Mouse (Mus musculus) thymus, postnatal 4 days (tissue): ENCODE measurements at regions not wholly inside any gene's neighbourhood (a gene's known extent, or its start where the extent isn't known, plus 50 kb on each side); places are given as distances from the start of the nearest gene placed in this dataset.
A peak's percentile ranks its signal among the peaks of the same experiment; 100 is the strongest.

Experiments
- DNase-seq: peaks from one replicate; pipeline ENCODE4 v3.0.0; 2021

DNA sequence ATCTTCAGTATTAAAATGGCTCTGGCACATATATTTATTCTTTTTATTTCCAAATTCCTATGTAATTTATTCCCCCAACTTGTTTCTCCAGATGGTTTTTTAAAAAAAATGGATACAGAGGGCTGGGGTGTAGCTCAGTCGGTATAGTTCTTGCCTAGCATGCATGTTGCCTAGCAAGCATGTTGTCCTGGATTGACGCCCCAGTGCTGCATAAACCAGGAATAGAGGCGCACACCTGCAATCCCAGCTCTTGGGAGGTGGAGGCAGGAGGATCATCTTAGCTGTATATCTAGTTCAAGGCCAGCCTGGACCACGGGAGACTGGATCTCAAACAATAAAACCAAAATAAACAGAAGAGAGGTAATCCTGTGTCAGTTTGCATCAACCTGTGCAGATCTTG, 183.5 kb upstream of the Jmjd1c start:
- DNase-seq = no peak

DNA sequence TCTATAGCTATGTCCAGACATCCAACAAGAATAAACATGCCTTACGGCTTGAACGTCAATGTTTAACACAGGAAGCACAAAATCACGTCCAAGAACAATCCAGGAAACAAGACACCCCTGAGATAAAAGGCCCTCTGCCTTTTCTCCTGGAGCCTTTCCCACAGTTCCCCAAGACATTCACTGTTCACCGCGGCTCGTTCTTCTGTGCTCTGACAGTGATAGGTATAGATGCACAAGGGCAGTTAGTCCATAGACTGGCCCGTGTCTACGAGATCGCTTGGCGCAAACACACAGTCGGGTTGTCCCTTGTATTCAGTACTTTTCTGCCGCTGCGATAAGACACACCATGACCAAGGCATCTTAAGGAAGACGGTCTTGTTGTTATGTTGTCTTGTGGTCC, 182.7 kb upstream of the Jmjd1c start:
- DNase-seq = no peak

DNA sequence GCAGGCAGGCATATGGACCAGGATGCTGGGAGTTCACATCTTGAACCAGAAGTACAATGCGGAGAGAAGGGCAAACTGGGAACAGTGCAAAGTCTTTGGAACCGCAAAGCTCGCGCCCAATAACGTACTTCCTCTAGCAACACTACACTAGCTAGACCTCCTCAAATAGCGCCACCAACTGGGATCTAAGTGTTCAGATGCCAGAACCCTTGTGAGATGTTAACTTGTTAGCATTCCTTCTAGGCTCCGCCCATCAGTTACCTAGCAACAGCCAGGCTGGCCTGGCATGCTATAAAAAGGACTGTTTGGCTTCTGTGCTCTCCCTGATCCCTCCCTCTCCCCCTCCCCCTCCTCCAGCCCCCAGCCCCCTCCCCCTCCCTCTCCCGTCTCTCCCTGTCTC, 182.3 kb upstream of the Jmjd1c start:
- DNase-seq = peak; percentile 25

DNA sequence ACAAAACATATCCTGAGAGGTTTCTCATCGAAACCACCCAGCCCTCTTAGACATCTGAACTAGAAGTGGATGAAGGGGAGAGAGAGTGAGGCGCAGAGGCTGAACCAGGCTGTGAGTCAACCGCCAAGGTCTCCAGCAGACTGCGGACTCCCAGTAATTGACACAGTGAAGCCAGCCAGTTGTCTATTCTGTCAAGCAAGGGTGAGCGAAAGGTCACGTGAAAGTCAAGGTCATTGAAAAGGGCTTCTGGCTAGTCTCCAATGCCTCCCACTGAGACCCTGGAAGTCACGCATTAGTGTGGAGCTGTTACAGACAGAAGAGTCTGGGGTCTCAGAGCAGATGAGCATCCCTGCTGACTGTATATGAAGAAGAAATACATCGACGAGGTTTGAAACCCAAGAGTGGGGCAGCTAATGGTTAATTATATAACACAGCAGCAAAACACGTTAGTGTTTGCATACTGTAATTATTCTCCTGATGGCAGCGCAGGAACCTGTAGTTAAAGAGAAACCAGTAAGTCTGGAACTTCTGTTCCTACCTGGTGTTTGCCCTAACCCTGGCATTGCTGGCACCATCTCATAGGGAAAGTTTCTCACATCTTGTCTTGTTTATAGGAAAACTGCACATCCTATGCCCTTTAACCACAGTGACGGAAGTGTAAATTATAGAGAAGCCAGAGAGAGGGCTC, 181.5 kb upstream of the Jmjd1c start:
- no peak for DNase-seq

DNA sequence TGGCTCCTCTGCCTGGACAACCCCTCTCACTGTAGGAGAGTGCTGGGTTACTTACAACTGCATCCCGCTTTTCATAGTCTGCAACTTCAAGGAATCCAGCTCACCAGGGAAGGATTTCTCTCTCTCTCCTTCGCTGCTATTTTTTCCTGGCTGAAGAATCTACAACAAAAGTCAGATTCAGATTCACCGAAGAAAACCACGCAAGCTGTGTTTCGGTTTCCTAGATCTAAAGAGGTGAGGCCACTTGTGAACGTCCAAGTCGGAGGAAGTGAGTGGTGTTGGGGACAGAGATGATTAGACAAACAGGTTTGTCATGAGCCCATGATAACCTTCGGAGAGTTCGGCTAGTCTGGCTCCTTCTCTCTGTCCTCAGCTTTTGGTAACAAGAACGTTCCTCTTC, 180.1 kb upstream of the Jmjd1c start:
- no peak for DNase-seq

DNA sequence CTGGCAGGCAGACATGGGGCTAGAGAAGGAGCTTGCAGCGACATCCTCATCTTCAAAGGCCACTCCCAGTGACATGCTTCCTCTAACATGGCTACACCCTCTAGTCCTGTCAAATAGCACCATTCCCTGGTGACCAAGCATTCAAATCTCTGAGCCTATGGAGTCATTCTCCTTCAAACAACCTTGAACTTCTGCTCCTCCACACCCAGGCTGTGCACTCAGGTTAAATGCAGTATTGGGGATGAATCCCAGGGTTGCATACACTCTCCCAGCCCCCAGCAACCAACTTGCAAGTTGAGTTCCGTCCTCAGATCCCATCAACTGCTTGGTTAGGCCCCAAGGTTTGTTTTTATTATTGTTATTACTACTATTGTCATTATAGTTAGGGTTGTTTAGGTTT, 178.2 kb upstream of the Jmjd1c start:
- DNase-seq = no peak

DNA sequence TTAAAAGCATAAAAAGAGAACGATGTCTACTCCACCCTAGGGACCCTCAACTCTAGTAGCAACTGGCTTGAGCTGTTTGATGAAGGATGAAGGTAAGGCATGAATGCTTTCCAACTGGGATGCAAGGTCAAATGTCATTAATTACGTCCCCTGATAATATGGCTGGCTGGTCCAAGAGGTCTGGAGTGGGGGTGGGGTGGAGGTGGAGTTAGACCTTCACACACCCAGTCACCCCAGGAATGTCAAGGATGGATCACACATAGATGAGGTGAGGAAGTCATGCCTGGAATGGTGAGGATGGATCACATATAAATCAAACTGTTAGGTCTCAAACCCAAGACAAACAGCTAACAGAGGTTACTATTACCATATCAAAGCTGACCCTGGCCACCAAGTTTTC, 177.2 kb upstream of the Jmjd1c start:
- no peak for DNase-seq

DNA sequence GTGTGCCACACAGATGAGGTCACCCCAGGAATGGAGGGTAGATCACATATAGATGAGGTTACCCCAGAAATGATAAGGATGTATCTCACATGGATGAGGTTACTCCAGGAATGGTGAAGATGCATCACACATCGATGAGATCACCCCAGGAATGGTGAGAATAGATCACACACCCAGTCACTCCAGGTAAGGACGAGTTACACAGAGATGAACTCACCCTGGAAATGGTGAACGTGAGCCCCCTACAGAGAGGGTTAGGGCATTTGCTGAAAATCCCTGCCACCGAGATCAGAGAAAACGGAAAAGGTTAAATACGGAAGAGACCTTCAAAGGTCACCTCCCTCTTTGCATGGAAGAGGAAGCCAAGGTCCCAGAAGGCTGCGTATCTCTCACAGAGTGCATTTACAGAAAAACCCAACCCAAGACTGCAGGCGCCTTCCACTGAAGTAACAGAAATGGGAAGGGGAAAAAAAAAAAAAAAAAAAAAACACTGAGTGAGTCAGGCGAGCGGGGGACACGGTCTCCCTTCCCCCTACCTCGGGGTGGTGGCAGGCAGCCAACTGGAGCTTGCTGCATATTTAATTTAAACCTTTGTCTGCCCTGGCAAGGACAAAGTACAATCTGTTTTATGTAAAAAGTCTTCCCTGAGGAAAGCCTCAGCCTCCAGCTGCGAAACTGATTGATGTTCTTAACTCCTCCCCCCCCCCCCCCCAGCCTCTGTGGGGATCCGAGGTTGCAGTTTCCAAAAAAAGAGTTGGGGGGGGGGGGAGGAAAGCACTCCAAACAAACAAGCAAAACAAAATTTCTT, 175.8 kb upstream of the Jmjd1c start:
- peak; percentile 57 for DNase-seq

DNA sequence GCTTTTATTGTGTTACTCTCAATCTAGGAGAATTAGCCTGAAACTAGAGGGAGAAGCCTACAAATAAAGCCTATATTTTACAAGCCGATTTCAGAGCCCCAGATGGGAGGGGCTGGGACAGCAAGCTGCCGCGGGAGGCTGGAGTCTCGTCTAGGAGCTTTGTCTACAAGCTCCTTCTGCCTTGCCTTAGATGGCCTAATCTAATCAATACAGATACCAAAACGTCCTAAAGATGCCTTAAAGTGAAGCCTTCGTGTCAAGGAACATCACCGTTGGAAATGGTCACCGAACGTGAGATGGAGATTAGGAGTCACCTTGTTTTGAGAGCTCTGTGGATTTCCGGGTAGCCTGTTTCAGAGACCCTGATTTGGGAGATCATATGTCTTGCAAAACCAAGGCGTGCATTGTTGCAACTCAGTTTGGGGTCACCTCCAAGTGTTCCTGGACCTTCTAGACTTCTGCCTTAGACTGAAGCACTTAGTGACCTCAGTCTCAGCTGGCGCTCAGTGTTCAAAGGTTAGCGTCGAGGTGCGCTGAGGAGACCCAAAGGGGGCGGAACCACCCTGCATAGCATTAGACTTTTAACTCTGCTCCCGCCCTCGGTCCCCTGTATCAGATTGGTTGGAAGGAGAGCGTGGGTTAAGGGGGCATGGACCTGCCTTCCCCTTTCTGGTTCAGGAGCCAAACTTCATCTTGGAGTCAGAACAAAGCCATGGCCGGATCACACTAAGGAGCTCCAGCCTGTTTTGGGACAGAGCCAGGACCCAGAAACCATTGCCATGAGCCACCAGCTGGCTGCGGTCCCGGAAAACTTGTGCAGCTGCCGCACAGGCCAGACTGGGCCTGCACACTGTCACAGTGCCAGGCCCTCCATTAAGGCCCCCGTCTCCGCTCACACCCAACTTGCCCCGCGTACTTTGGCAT, 174.9 kb upstream of the Jmjd1c start:
- DNase-seq = peak; percentile 33

DNA sequence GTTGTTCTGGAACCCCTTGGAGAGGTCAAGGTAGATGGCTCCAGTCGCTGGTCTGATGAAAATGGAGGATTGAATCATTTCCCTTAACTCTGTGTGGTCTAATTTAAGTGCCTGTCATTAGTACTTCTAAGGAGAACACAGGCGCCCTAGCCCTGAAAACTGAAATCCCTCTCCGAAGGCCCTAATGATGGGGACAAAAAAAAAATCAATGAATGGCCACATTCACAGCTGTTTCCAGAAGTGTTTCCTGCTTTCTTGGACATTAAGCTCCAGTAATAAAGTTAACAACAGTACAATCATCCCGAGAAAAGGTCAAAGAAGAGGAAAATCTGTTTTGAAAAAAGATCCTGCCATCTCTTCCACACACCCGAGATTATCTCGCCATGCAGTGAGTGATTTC, 174.1 kb upstream of the Jmjd1c start:
- no peak for DNase-seq

DNA sequence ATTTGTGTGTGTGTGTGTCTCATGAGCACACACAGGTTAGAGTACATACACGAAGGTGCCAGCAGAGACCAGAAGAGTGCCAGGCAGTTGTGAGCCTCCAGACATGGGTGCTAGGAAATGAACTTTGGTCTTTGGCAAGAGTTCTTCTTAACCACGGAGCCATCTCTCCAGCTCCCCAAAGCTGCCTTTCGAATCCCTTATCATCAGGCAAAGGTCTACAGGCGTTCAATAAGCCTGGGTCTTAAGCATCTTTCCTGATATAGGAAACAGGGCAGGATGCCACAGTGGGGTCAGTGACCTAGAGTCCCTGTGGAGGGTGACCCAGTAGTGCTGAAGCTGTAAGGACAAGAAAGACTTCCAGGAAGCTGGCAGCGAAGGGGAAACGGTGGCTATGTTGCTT, 173.6 kb upstream of the Jmjd1c start:
- DNase-seq = no peak

DNA sequence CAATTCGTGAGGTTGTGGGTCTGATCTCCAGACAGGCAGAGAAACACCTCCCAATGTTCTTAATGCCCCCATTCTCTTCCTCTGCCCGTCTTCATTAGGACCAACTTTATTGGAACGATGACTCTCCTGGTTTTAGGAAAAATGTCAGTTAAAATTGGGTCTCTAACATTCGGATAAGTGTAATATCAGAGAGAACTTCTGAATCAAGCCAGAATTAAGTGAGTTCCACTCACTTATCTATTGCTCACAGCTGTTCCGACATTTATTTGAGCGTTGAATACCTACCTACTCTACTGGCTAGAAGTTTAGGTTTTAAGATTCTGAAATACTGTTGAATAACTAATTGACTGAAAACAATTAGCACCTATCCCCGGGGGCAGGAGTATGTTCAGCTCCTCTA, 172.0 kb upstream of the Jmjd1c start:
- no peak for DNase-seq

DNA sequence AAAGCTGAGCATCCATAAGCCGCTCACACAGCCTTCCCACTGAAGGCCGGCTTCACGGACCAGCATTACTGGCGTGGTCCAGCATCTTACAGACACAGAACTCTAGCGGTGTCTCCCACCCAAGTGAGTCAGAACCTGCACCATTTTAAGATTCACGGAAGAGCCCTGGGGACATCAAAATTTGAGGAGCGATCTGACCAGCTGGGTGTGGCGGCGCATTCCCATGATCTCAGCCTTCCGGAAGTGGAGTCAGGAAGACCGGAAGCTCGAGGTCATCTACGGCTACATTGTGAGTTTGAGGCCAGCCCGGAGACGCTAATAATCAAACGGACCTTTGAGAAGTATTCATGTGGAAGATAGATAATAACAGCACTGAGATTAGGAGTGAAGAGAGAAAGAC, 171.5 kb upstream of the Jmjd1c start:
- DNase-seq = no peak

DNA sequence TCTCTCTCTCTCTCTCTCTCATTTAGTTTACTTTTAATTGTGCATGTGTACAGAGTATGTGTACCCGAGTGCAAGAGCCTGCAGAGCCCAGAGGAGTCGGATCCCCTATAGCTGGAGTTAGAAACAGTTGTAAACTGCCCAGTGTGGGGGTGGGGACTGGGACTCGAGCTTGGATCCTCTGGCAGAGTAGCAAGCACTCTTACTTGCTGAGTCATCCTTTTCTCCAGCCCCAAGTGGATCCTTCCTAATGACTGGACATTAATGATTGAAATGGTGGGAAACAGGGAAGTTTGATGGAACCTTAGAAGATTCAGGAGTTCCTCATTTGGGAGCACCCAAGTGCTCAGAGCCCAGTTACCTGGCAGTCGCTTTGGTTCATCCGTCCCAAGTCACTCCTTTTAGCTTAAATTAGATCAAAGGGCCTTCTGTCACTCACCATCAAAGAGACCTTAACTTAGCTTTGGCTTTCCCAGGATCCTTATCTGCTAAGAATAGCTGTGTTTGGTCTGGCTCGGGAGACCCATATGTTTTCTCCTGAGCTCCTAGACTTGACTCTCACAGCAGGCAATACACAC, 170.3 kb upstream of the Jmjd1c start:
- no peak for DNase-seq

DNA sequence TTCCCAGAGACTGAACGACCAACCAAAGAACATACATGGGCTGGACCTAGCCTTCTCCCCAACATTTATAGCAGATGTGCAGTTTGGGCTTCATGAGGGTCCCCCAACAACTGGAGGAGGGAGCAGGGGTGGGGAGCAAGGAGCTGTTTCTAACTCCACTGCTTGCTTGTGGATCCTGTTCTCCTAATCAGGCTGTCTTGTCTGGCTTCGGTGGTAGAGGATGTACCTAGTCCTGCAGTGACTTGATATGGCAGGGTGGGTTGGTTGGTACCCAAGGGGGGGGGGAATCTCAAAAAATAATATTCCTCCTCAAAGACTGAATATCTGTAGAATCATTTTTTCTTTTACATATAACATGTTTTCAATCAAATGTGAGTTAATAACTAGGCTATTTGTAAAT, 168.3 kb upstream of the Jmjd1c start:
- no peak for DNase-seq

DNA sequence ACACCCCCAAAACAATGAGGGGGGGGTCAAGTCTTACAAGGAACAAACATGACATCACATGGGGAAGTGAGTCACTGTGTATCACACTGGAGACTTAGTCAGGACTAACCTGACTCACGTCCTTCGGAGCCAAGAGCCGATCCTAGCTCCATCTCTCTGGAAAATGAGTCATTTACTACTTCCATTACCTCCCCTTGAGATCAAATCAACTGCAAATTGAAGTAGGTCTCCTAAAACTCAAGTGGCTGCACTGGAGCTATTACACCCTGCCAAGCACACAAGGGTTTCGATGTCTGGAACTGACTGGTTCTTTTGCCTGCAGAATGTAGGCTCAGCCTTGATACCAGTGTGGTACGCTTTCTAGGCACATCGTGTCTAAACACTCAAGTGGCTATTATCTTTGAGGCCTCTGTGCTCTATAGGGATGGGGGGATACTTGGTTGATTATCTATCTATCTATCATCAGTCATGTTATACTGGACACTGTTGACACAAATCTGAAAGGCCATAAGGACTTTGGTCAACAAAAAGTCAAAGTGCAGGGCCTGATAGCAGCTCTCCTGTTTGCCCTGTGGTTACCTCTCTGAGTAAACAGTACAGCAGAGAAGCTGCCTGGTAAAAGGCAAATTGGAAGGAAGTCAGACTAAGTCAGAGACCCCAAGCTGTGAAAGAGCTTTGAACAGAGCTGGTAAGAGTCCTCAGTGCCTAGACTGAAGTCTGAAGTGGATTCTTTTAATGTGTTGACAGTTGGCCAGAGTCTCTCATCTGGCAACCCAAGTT, 167.5 kb upstream of the Jmjd1c start:
- no peak for DNase-seq

DNA sequence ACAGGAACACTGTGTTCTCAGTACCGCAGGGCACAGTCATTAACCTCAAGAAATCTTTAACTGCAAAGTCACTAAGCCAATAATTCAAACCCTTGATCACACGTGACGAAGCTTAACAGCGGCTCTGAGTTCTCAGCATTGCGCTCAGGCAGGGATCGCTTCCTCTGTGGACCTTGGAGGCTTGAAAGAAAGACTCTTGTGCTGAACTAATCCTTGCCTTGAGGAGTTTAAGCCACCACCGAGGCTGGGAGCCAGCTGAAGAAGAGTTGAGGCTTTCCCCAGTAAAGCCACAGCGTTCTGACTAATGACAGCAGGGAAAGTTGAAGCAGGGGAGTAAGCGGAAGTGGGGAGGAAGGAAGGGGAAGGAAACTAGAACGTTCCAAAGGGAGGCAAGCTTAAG, 165.4 kb upstream of the Jmjd1c start:
- DNase-seq = peak; percentile 25

DNA sequence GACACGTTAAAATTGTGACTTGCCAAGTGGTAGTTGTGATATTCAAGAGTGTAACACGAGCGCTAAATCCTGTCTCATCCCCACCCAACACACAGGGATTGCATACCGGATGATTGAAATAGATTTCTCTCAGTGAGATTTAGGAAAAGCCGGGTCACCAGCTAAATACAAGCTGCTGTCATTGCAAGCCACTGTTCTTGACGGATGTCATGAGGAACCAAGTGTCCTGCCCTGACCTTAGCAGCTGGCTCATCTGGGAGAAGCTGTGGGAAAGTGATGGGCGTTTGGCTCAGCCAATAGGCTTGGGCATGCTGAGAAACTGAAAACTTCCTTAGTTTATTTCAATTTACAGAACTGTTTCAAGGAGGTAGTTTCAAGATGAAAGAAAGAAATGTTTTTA, 164.4 kb upstream of the Jmjd1c start:
- DNase-seq = no peak

DNA sequence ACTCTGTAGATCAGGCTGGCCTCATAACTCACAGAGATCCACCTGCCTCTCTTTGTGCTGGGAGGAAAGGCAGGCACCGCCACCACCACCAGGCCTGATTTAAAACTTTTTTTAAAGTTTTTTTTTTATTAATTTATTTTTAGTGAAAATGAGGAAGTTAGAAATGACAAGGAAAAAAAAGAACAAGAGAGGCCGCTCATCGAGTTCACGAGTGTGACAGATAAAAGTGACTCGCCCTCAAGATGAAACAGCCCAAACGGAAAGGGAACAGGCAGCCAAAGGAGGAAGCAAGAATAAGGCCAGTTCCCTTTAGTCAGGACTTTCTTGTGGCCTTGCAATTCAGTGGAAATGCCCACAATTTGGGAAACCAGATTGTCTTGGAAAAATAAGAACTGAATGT, 163.4 kb upstream of the Jmjd1c start:
- DNase-seq = no peak

DNA sequence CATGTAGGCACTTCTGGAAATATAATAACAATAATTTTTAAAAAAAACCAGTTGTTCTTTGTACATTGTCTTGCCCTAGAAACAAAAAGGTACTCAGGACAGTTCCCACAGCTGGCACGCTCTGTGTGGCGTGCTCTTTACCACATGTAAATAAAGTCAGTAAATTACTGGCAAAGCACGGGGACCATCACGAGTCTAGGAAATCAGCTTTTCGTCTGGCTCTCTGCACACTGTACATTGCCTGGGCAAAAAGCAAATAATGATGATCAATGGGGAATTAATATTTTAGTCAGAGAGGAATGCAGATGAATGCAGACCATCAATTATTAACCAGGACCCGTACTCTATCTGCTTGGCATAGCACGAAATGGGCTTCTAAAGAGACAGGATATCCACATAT, 162.2 kb upstream of the Jmjd1c start:
- no peak for DNase-seq

DNA sequence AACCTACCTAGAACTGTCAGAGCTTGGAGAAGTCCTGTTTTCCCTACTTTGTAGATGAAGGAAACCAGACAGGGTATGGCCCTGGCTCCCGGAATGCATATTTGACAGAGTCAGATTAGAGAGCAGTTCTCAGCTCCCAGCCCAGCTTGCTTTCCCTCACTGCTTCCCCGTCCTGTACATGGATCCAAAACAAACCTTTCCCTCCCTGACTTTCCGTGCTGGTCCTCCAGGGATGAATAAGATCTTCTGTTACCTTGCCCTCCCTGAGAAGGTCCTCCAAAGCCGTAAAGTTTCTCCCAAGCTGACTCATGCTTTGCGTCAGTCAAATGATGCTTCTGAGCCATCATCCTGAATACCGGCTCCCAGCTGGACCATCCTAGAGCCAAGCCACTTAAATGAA, 160.2 kb upstream of the Jmjd1c start:
- no peak for DNase-seq

DNA sequence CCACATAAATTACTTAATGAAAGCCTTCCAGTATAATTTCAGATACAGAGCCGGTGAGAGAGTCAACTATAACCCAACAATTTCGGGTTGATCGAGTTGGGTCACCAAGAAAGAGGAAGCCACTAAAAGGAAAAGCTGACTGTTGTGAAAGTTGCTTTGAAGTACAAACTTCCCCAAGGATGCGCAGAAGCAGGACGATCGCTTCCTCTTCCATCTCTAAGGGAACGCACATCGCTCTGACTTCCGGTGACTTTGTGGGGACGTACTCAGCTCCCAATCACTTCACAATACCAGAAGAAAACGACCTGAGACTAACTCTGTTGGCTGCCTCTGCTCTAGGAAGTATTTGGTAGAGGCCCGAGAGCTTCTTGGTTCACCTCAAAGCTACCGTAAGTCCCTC, 158.8 kb upstream of the Jmjd1c start:
- no peak for DNase-seq

DNA sequence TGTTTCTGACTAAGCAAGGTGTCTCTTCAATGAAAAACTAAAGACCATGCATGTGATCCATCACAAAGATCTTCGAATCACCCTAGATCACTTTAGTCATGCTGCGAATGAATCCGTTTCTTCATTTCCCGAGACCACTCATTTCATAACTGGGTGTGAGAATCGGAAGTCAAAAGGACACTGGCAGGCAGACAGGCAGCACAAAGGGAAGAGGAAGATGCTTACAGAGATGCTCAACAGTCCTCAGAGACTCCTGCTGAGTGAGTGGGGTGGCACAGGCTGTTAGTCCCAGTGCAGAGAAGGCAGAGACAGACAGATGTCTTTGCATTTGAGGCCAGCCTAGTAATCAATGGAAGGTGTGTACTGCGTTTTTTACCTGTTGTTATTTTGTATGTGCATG, 155.6 kb upstream of the Jmjd1c start:
- no peak for DNase-seq
